Mouse (Mus musculus): Measurements from ENCODE around the gene Rufy3. TPM values are rescaled to one million over a fixed set of nuclear protein-coding genes. Genes with fewer than 3 reads are reported as not detected.

The Rufy3 gene
- total RNA-seq, 1 experiment from 2014 or later = 41.5 TPM

DNA sequence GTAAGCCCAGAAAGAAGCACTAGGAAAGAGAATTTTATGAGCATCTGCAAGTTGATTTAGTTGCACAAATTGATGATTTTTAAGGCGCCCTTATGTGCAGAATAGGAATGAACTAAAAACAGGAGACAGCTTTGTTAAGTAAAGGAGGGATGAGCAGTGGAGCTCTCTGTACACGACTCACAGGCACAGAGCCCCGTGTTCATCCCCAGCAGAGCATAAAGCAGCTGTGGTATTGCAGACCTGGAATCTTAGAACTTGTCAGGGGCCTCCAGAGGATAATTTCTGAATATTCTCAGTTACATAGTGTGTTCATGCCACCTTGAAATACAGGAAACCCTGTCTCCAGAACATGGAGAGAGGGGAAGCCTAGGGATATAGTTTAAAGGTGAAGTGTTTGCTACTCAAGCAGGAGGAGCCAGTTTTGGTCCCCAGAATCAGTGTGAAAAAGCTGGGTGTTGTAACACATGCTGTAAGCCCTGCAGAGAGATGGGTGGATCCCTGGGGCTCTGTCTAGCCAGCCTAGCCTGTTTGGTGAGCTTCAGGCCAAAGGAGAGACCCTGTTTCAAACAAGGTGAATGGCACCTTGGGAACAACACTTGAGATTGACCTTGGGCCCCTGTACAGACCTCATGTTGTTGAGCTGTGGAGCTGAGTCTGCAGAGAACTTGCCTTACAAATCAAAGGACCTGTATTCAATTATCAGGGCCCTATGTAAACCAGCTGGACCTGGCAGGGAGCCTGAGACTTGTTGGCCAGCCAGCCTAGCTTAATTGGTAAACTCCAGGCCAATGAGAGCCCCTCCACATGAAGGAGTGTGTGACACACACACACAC, 10.9 kb downstream of the Rufy3 start:
- DNase-seq = no peak

GRCm38 (mm10) chr5:88580681-88581080, 15.8 kb downstream of the Rufy3 start:
- no peak for DNase-seq

GRCm38 (mm10) chr5:88581343-88581742, 16.5 kb downstream of the Rufy3 start:
- no peak for DNase-seq

- no peak for DNase-seq
Observed at GRCm38 (mm10) chr5:88583271-88584031, 18.6 kb downstream of the Rufy3 start.

- no peak for DNase-seq
Observed at GRCm38 (mm10) chr5:88584061-88584460, 19.2 kb downstream of the Rufy3 start.

DNA sequence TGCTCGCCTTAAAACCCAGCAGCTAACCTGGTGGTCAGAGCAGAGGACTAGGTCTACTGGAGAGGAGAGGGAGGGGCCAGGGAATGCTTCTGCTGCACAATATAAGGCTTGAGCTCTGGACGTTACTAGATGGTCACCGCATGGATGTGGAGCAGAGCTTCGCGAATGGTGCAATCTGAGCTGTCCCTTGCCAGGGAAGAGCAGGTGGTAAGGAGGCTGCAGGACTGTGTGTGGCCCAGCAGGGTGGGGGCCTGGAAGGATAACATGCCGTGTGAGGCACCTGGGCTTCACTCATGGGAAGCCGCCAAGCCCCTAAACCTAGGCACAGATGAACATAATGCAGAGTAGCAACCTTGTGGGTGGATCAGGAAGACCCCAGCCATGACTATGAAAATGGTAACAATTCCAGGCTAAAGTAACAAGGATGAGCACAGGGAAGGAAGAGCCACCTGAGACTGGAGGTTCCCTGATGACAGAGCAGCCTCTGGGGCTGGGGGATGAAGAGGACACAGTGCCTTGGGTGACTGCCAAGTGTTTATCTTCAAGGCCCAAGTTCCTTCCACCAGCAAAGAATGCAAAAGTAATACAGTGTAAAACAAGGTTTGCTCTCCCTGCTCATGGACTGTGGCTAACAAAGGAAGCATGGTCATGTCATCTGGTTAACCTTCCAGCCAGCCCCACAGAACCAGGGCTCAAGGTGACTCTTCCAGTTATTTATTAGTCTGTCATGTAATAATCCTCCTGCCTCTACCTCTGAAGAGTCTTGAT, 21.8 kb downstream of the Rufy3 start:
- no peak for DNase-seq

- DNase-seq = peak; percentile 40
Observed at GRCm38 (mm10) chr5:88587211-88587934, 22.5 kb downstream of the Rufy3 start.

DNA sequence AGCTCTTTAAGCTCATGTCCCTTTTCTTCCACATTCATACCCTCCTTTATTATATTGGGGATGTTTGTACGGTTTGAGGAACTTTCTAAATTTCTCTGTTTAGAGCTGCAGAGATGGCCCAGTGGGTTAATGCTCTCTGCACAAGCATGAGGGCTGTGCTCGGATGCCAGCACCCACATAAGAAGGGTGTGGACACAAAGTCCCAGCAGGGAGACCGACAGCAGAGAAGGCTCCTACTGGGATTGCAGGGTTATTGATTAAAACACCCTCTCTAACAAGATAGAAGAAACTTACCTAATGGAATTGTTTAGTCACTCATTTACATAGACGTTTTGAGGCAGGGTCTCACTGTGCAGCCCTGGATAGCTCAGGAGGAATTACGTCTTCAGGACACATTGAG, 23.6 kb downstream of the Rufy3 start:
- DNase-seq = no peak

DNA sequence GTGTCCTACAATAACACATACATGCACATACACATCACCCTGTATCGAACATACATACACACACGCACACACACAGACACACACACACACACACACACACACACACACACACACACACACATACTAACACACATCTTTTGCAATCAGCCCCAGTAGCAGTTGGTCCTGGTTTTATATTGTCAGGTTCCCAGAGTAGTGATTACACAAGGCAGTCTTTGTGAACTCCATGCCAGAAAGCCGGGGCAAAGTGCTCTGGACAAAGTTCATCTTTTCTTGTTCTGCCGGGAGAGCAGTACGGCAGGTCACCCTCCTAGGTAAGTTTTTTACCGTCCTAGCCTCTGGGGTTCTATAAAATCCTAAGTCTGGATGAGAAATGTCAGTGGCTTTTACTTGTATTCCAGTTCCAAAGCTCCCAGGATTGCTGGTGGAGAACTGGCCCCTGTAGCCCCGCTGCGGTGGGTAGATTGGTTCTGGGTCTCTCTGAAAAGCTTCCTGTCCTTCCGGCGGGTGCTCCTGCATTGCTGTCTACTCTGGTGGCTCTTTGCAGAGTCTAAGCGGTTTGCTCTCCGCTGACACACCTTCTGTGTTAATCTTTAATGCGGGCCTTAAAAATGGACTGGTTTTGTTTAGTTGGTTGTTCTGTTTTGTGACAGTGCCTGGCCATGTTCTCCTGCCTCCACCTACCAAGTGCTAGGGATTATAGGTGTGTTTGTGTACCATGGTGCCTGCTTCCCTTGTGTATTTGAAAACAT, 28.8 kb downstream of the Rufy3 start:
- DNase-seq = no peak

GRCm38 (mm10) chr5:88594173-88594569, 29.3 kb downstream of the Rufy3 start:
- no peak for DNase-seq

- no peak for DNase-seq
Observed at GRCm38 (mm10) chr5:88595537-88596455, 31.0 kb downstream of the Rufy3 start.

DNA sequence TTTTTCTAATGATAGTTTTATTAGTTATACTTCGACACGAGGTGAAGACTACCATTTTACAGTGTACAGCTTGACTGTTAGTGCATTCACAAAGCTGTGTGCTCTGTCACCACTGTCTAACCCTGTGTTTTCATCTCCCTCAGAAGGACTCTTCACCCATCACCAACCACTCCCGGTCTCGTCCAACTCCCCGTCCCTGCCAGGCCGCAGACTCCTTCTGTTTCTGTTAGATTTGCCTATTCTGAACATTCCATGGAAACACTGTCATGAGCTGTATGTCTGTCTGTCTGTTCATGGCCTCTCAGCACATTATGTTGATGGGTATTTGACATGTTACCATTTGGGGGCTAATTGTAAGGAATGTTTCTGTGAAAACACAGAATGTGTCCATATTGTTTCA, 34.1 kb downstream of the Rufy3 start:
- no peak for DNase-seq

DNA sequence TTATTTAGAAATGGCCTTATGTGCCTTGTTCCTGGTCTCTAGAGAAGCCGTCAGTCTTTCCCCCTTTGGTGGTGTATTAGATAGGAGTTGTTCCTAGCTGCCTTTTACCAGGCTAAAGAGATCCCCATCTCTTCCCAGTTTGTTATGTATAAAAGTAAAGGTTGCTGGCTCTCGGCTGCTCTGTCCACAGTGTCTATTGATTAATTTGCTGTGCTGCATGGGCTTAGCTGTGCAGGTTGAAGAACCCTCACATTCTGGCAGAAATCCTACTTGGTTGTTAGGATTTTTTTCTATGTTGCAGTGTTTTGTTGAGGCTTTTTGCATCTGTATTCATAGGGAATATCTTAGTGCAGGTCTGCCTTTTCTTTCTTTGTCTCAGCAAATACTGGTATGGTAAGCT, 37.2 kb downstream of the Rufy3 start:
- no peak for DNase-seq

DNA sequence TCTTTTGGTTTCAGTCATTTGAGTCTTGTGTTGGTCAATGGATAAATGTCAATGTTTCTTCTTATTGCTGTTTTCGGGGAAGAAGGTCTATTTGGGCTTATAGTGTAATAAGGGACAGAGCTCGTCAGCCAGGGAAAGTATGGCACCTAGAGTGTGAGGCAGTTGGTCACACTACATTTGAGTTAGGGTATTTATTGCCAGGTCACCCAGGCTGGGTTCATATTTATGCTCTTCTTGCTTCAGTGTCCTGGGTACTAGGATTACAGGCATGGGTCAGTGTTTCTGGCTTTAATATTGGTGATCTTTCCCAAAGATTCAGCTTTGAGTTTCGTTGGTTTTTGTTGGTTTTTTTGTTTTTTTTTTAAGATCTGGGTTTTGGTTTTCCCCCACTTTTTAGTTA, 37.9 kb downstream of the Rufy3 start:
- no peak for DNase-seq

DNA sequence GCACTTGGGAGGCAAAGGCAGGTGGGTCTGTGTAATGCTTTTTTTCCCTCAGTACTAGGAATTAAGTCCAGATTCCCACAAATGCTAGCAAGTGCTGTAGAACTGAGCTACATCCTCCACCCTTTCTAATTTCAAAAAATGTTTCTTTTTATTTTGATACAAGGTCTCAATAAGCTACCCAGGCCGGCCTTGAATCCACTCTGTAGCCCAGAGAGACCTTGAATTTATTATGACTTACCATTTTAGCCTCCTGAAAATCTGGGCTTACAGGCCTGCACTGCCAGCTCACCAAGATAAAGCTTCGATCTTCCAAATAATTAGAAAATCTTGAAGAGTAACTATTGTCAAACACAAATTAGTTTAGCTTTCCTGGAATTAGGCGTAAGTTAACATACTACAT, 39.2 kb downstream of the Rufy3 start:
- no peak for DNase-seq

DNA sequence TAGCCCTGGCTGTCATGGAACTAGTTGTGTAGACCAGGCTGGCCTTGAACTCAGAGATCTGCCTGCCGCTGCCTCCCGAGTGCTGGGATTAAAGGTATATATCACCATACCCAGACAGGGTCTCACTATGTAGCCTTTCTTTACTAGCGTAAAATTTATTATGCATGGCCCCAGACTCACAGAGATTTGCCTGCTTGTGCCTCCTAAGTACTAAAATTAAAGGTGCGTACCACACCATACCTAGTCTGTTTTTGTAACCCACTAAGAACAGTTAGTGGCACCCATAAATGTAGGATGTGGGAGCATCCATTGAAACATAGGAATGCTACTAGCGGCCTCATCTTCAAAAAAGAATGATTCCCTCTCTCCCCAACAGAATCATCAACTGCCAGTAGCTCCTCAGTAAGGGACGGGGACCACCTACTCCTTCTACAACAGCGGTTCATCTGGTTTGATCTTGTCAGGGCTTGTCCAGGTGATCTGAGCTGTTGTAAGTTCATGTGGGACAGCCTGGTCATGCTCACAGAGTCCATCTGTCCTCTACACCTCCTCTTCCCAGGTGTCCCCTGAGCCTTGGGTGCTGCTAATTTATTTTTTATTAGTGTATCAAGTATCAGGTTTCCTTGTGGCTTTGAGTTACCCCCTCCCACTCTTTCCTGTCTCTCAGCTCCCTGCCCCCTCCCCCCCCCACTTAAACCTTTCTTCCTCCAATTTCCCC, 40.0 kb downstream of the Rufy3 start:
- DNase-seq = no peak

DNA sequence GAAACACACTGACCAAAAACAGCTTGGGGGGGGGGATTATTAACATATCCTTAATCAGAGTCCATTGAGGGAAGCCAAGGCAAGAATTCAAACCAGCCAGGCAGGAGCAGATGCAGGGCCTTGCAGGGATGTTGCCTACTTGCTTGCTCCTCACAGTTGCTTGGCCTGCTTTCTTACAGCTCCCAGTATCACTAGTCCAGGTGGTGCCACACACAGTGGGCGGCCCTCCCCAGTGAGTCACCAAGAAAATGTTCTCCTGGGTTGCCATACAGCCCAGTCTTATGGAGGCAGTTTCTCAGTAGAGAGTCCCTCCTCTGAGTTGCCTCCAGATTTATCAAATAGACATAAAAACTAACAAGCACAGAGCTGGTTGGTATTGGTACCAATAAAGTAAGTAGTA, 49.3 kb downstream of the Rufy3 start:
- no peak for DNase-seq

GRCm38 (mm10) chr5:88616988-88617387, 52.1 kb downstream of the Rufy3 start:
- no peak for DNase-seq

- DNase-seq = no peak
Observed at GRCm38 (mm10) chr5:88627545-88627944, 62.7 kb downstream of the Rufy3 start.

GRCm38 (mm10) chr5:88629125-88629524, 64.3 kb downstream of the Rufy3 start:
- no peak for DNase-seq
